Comparison of ENCODE assay signal across 21 mouse cellular contexts in the genomic region with DNA sequence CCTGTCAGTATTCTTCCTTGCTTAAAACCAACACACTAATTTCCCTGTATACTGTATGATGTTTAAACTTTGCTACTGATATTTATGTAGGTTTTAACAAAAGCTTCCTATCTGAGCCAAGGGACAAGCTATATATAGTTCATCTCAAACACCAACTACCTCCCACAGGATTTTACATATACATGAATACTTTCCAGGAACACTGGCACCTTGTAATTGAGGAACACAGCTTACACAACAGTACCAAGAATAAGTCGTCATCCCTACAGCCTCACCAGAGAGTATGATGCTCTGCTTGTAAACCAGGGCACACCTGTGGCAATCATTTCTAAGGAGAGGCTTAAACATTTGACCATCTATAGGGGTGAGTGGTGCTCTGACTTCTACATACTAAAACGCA. TPM values are rescaled to one million over a fixed set of nuclear protein-coding genes. Genes with fewer than 3 reads are reported as not detected.
"Had no signal": no experiment of that assay in that cellular context is flagged by ENCODE, and none has a peak within 500 bp of the region (broad histone marks: within the 10 kb centered on the region; RNA-seq: fewer than 3 reads in every experiment).

No protein-coding gene starts in this region.

- H3K27ac ChIP-seq: midbrain, embryonic 12.5 days; neural tube, embryonic 13.5 days; neural tube, embryonic 15.5 days had no signal

- H3K9ac ChIP-seq: midbrain, embryonic 12.5 days had no signal

- H3K27me3 ChIP-seq: midbrain, embryonic 12.5 days; neural tube, embryonic 13.5 days; neural tube, embryonic 15.5 days had no signal

- H3K9me3 ChIP-seq: midbrain, embryonic 10.5 days; midbrain, embryonic 12.5 days; neural tube, embryonic 13.5 days; neural tube, embryonic 15.5 days had no signal

- DNase-seq: lung, adult 18-20 months; lung, embryonic 14.5 days; lung, postnatal 10 days; lung, postnatal 4 days; midbrain, embryonic 14.5 days; retina, postnatal 1 day; right cerebral cortex, adult 18-20 months; right cerebral cortex, postnatal 25 days; right cerebral cortex, postnatal 4 days; spleen, adult 18-20 months; thymus, adult 2 months; thymus, postnatal 25 days; thymus, postnatal 4 days had no signal

- ATAC-seq: midbrain, embryonic 16.5 days had no signal

RNA-seq across cellular contexts. Expression of gene Pkd1l3, which starts 7.6 kb away (rescaled TPM):
- polyA plus RNA-seq: neural tube, embryonic 11.5 days; neural tube, embryonic 13.5 days; stomach, embryonic 14.5 days had no signal

RNA-seq across cellular contexts. Expression of gene Hp, which starts 27.8 kb away (rescaled TPM):
- polyA plus RNA-seq: midbrain, embryonic 14.5 days; myocyte had no signal
